Mouse (Mus musculus) brown adipose tissue, adult 24 weeks (tissue): ENCODE data around the gene Trp53inp2. TPM values are rescaled to one million over a fixed set of nuclear protein-coding genes. Genes with fewer than 3 reads are reported as not detected.
A peak's percentile ranks its signal among the peaks of the same experiment; 100 is the strongest.

Experiments
- H3K27ac ChIP-seq: fragments of 200-500 bp; replicated peaks from 2 replicates; pipeline ENCODE4 v1.5.1; 2012; ENCODE audit warnings: low read depth, mild to moderate bottlenecking, low read length
- H3K4me1 ChIP-seq: fragments of 200-500 bp; 2 replicates; pipeline ENCODE4 v1.6.1; 2012; ENCODE audit warnings: low read length, mixed read lengths; ENCODE audit not compliant: control insufficient read depth, insufficient read depth, insufficient read length
- H3K4me3 ChIP-seq: fragments of 200-500 bp; 2 replicates; pipeline ENCODE4 v1.5.1; 2012; ENCODE audit warnings: low read depth, mild to moderate bottlenecking, low read length, moderate library complexity; ENCODE audit not compliant: insufficient read depth
- polyA plus RNA-seq: library from polyadenylated mRNA; stranded (reverse); fragments of >200 nt; gene quantifications from 2 replicates; pipeline ENCODE4 v1.2.4, GENCODE M21; 2012; ENCODE audit not compliant: missing spikeins, insufficient read depth, insufficient read length

Trp53inp2 gene
- 229 and 288 TPM in 2 replicates for polyA plus RNA-seq

GRCm38 (mm10) chr2:155380261-155381059 lies at the start of gene Trp53inp2:
Gene Trp53inp2, plus strand, starts transcription at chr2:155381059.
- Histone ChIP-seq H3K4me3 (peak within 1 kb of the TSS; percentile 76), H3K27ac (peak within 1 kb of the TSS; percentile 98), H3K4me1 (no peaks in the 10 kb centered on the region)

DNA sequence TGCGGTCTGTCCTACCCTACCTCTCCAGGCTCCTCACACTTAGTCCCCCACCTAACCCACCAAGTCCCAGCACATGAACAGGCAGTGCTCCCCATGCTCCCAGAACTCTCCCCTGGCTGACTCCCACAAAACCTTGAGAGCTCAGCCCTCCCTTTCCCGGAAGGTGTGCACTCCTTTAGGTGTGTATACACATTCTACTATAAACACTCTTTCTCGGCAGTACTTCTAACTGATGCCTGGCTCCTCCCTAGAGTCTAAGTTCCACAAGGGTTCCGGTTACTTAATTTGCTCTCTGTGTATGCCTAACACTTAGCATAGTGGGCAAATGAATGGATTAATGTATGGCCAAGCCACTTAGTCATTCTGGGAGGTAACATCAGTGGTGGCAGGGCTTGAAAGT lies 49.5 kb upstream of the Trp53inp2 start:
- no peak overlapping the region for H3K4me3 ChIP-seq
- peak overlapping the region; percentile 57 for H3K27ac ChIP-seq
- peaks cover 7% of the 10 kb centered on the region; the same call in 1 of the 2 replicates for H3K4me1 ChIP-seq

DNA sequence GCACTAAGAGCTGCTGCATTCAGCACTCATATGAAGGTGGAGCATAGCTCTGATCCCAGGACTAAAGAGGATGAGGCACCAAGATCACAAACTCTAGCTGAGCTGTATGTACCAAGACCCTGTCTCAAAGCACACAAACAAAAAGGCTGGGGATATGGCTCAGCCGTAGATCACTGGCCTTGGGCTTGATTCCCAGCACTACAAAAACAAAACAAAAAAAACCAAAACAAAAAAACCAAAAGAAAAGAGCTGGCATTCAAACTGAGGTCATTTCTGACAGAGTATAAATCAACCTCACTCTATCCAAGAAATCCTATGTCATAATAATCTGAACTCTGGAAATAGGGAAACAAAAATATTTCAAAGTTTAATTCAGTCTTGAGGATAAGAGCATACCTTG lies 47.4 kb upstream of the Trp53inp2 start:
- H3K4me3 ChIP-seq, result no peak overlapping the region
- H3K4me1 ChIP-seq, result peaks cover 7% of the 10 kb centered on the region; the same call in 1 of the 2 replicates
- H3K27ac ChIP-seq, result no peak overlapping the region; the same call in 1 of the 2 replicates

- peaks cover 7% of the 10 kb centered on the region; the same call in 1 of the 2 replicates for H3K4me1 ChIP-seq
- no peak overlapping the region for H3K4me3 ChIP-seq
- peak overlapping the region; percentile 17 for H3K27ac ChIP-seq
Measured at GRCm38 (mm10) chr2:155335231-155335630, 45.6 kb upstream of the Trp53inp2 start.

- H3K4me3 ChIP-seq, result no peak overlapping the region
- H3K4me1 ChIP-seq, result peaks cover under 1% of the 10 kb centered on the region; the same call in 1 of the 2 replicates
- H3K27ac ChIP-seq, result no peak overlapping the region
Measured at GRCm38 (mm10) chr2:155336254-155336653, 44.6 kb upstream of the Trp53inp2 start.

DNA sequence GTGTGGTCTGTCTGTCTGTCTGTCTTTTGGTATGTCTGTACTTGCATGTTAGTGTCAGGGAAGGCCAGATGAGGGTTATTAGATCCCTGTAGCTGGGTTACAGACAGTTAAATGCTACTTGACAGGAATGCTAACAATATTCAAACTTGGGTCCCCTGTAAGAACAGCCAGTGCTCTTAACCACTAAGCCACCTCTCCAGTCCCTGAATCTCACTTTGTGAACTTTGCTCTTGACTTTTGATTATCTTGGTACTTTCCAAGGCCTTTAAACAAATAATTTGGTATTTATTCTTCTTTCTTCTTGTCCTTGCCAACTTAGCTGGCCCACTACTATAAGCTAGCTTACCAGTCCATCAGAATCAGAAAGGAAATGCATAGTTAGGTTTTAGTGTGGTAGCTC lies 40.7 kb upstream of the Trp53inp2 start:
- Histone ChIP-seq H3K27ac (no peak overlapping the region), H3K4me3 (no peak overlapping the region), H3K4me1 (no peaks in the 10 kb centered on the region)

- H3K4me3 ChIP-seq, result no peak overlapping the region
- H3K27ac ChIP-seq, result no peak overlapping the region
- H3K4me1 ChIP-seq, result no peaks in the 10 kb centered on the region
Measured at GRCm38 (mm10) chr2:155346670-155347069, 34.2 kb upstream of the Trp53inp2 start.

GRCm38 (mm10) chr2:155354402-155354801 lies 26.5 kb upstream of the Trp53inp2 start:
- H3K4me1 ChIP-seq, result no peaks in the 10 kb centered on the region
- no peak overlapping the region for H3K27ac ChIP-seq
- no peak overlapping the region for H3K4me3 ChIP-seq

GRCm38 (mm10) chr2:155356971-155357591 lies 23.8 kb upstream of the Trp53inp2 start, which contains the start of gene Pigu:
Gene Pigu, minus strand, starts transcription at chr2:155357430.
- Histone ChIP-seq H3K27ac (peak within 1 kb of the TSS; percentile 78), H3K4me3 (peak within 1 kb of the TSS; percentile 85)

DNA sequence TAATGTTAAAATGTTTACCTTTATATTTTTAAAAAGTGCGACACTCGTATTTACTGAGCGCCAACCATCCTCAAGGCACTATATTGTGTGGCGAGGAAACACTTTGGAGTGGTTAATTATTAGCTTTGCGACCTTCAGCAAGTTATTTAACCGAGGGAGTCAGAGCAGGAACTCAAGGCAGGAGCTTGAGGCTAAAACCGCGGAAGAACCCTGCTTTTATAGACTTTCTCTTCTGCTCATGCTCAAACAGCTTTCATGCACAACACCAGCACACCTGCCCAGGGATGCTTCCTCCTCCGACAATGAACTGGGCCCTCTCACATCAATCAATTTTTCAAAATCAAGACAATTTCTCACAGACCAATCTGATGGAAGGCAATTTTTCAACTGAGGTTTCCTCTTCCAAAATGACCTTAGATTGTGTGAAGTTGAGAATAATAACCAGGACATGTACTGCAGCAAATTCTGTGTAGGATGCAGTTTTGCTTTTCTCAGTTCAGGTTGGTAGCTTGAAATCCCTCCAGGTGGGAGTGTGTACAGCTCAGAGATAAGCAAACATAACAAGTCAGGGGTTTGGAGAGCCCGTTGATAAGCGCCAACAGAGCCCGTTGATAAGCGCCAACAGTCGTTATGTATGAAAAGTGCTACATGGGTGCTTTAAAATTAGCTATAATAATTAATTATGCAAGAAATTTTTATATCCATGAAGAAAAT lies 23.0 kb upstream of the Trp53inp2 start:
- no peak overlapping the region for H3K27ac ChIP-seq
- H3K4me1 ChIP-seq, result no peaks in the 10 kb centered on the region
- peak overlapping the region; percentile 50 for H3K4me3 ChIP-seq

More at GRCm38 (mm10) chr2:155356971-155357591, 23.8 kb upstream of the Trp53inp2 start, which contains the start of gene Pigu:
- no peaks in the 10 kb centered on the region for H3K4me1 ChIP-seq

- Histone ChIP-seq H3K27ac (peak overlapping the region; percentile 50), H3K4me1 (peaks cover 8% of the 10 kb centered on the region), H3K4me3 (no peak overlapping the region)
Measured at GRCm38 (mm10) chr2:155367635-155368284, 13.1 kb upstream of the Trp53inp2 start.

- peak overlapping the region; percentile 71 for H3K27ac ChIP-seq
- no peak overlapping the region for H3K4me3 ChIP-seq
- peaks cover 11% of the 10 kb centered on the region for H3K4me1 ChIP-seq
Measured at GRCm38 (mm10) chr2:155369333-155369883, 11.5 kb upstream of the Trp53inp2 start.

- no peak overlapping the region for H3K4me3 ChIP-seq
- H3K27ac ChIP-seq, result peak overlapping the region; percentile 93
- peaks cover 11% of the 10 kb centered on the region for H3K4me1 ChIP-seq
Measured at GRCm38 (mm10) chr2:155372451-155372850, 8.4 kb upstream of the Trp53inp2 start.

DNA sequence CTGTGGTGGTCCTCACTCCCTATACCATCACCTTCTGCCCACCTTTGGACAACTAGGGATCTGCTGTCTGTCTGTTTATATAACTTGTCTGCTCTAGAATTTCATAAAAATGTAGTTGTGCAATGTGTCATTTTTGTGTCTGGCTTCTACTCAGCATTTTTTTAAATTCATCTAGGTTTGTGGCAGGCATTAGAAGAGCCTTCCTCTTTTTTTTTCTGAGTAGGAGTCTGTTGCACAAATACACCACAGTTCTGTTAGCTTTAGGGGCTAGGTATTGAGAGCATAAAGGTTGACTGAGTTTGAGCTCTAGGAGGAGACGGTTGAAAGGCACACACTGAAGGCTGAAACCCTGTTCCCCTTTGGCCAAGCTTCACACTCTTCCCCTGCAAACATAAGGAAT lies 7.6 kb upstream of the Trp53inp2 start:
- Histone ChIP-seq H3K4me1 (peaks cover 11% of the 10 kb centered on the region), H3K4me3 (no peak overlapping the region), H3K27ac (peak overlapping the region; percentile 93)
